Mouse (Mus musculus) stomach, embryonic 16.5 days (tissue): ENCODE data around the gene Zfp428. TPM values are rescaled to one million over a fixed set of nuclear protein-coding genes. Genes with fewer than 3 reads are reported as not detected.

Source experiments
- polyA plus RNA-seq: library from polyadenylated mRNA; unstranded; fragments of >200 nt; fragmentation: Nextera tagmentation; extraction: Ambion mirVana; gene quantifications from 2 replicates; pipeline ENCODE4 v1.2.1, GENCODE M21; 2015

Zfp428 gene
- polyA plus RNA-seq, 1 experiment from 2014 or later = 24.6 TPM

Other genes starting within 250 kb of the Zfp428 start
- gene Zfp93, start 236.6 kb upstream of the Zfp428 start, polyA plus RNA-seq = 7.6 and 8.3 TPM in 2 replicates
- gene Zfp61, start 205.8 kb upstream of the Zfp428 start, polyA plus RNA-seq = 31.4 and 32.2 TPM in 2 replicates
- 9.0 and 10.3 TPM in 2 replicates for gene Zfp94, start 190.3 kb upstream of the Zfp428 start, polyA plus RNA-seq
- 0.15 TPM in 1 of 2 replicates, not detected in the other for gene Tescl, start 173.1 kb upstream of the Zfp428 start, polyA plus RNA-seq
- gene Lypd5, start 157.8 kb upstream of the Zfp428 start, polyA plus RNA-seq = 11.6 and 36.4 TPM in 2 replicates
- 7.4 and 8.5 TPM in 2 replicates for gene Kcnn4, start 136.7 kb upstream of the Zfp428 start, polyA plus RNA-seq
- 19.5 and 21.3 TPM in 2 replicates for gene Smg9, start 107.4 kb upstream of the Zfp428 start, polyA plus RNA-seq
- 0.17 and 0.26 TPM in 2 replicates for gene Irgc1, start 54.7 kb upstream of the Zfp428 start, polyA plus RNA-seq
- 13.3 and 15.4 TPM in 2 replicates for gene Plaur, start 44.5 kb upstream of the Zfp428 start, polyA plus RNA-seq
- gene Cadm4, start 25.0 kb upstream of the Zfp428 start, polyA plus RNA-seq = 4.4 TPM in 2 replicates
- gene AC161166.1, start 5.4 kb downstream of the Zfp428 start, polyA plus RNA-seq = 0.19 and 0.30 TPM in 2 replicates
- 5.5 and 5.6 TPM in 2 replicates for gene Irgq, start 23.7 kb downstream of the Zfp428 start, polyA plus RNA-seq
- gene Pinlyp, start 39.1 kb downstream of the Zfp428 start, polyA plus RNA-seq = 16.4 and 26.0 TPM in 2 replicates
- 91.4 and 114 TPM in 2 replicates for gene Xrcc1, start 39.3 kb downstream of the Zfp428 start, polyA plus RNA-seq
- gene Ethe1, start 80.5 kb downstream of the Zfp428 start, polyA plus RNA-seq = 35.6 and 43.4 TPM in 2 replicates
- 3.5 and 4.0 TPM in 2 replicates for gene Zfp575, start 80.6 kb downstream of the Zfp428 start, polyA plus RNA-seq
- gene Phldb3, start 103.8 kb downstream of the Zfp428 start, polyA plus RNA-seq = 0.70 and 0.72 TPM in 2 replicates
- gene Lypd3, start 129.5 kb downstream of the Zfp428 start, polyA plus RNA-seq = 95.4 and 131 TPM in 2 replicates
- gene Tex101, start 169.7 kb downstream of the Zfp428 start, polyA plus RNA-seq = not detected in 2 replicates
- gene BC049730, start 202.2 kb downstream of the Zfp428 start, polyA plus RNA-seq = not detected in 2 replicates
- gene Gm4763, start 219.9 kb downstream of the Zfp428 start, polyA plus RNA-seq = not detected in 2 replicates